Mouse (Mus musculus) midbrain, embryonic 11.5 days (tissue): ENCODE data around the gene Poc1b. TPM values are rescaled to one million over a fixed set of nuclear protein-coding genes. Genes with fewer than 3 reads are reported as not detected.

Experiments used
- ATAC-seq: fragments of 200-750 bp; cut with Nextera tagmentation; 2 replicates; pipeline ENCODE4 v1.8.0; 2017; ENCODE audit warnings: moderate TSS enrichment, moderate library complexity; ENCODE audit not compliant: low FRiP score
- DNase-seq: peaks from one replicate; pipeline ENCODE4 v3.0.0; 2015; ENCODE audit warnings: low spot score; ENCODE audit errors: missing footprints
- H3K27ac ChIP-seq: fragments of 300-500 bp; sonication (generic); 2 replicates; pipeline ENCODE4 v1.5.1; 2014; ENCODE audit warnings: low read depth, low read length
- H3K27me3 ChIP-seq: fragments of 300-500 bp; sonication (generic); 2 replicates; pipeline ENCODE4 v1.6.1; 2014; ENCODE audit warnings: mild to moderate bottlenecking, low read length, moderate library complexity, mixed read lengths; ENCODE audit not compliant: control insufficient read depth, insufficient read depth
- H3K36me3 ChIP-seq: fragments of 300-500 bp; sonication (generic); 2 replicates; pipeline ENCODE4 v1.6.1; 2014; ENCODE audit warnings: mild to moderate bottlenecking, low read length, moderate library complexity, mixed read lengths; ENCODE audit not compliant: control insufficient read depth, insufficient read depth
- H3K4me1 ChIP-seq: fragments of 300-500 bp; sonication (generic); 2 replicates; pipeline ENCODE4 v1.6.1; 2014; ENCODE audit warnings: low read length; ENCODE audit not compliant: control insufficient read depth, insufficient read depth
- H3K4me2 ChIP-seq: fragments of 300-500 bp; sonication (generic); 2 replicates; pipeline ENCODE4 v1.6.1; 2014; ENCODE audit warnings: mild to moderate bottlenecking, moderate library complexity
- H3K4me3 ChIP-seq: fragments of 300-500 bp; sonication (generic); 2 replicates; pipeline ENCODE4 v1.5.1; 2014; ENCODE audit warnings: low read depth, low read length
- H3K9ac ChIP-seq: fragments of 300-500 bp; sonication (generic); 2 replicates; pipeline ENCODE4 v1.6.1; 2014; ENCODE audit warnings: low read length
- H3K9me3 ChIP-seq: fragments of 300-500 bp; sonication (generic); 2 replicates; pipeline ENCODE4 v1.6.1; 2016; ENCODE audit warnings: low read length; ENCODE audit not compliant: control insufficient read depth
- WGBS: fragments of 180-500 bp; shearing (Covaris S2); extraction: QIAGEN DNeasy Blood & Tissue Kit; methylation state at CpG from one replicate; pipeline ENCODE4 v1.1.7; 2014; 5-methylcytosine and 5-hydroxymethylcytosine counted together
- polyA plus RNA-seq: library from polyadenylated mRNA; unstranded; fragments of >200 nt; fragmentation: Nextera tagmentation; extraction: Ambion mirVana; gene quantifications from 2 replicates; pipeline ENCODE4 v1.2.1, GENCODE M21; 2014

Gene Poc1b
- polyA plus RNA-seq, 1 experiment from 2014 or later = 37.2 TPM

GRCm38 (mm10) chr10:99107964-99108363 is 1.1 kb downstream of the Poc1b start, which contains the start of gene Galnt4:
TSS of gene Galnt4 (plus strand) at chr10:99108159.
- peak within 1 kb of the TSS; percentile 92 for H3K9ac ChIP-seq
- DNase-seq (peak; percentile 94), ATAC-seq (peak; percentile 80)
- WGBS = 1% methylated on average over 22 of the region's 22 CpGs
- H3K36me3 ChIP-seq = peaks cover 4% of the 10 kb centered on the region; the same call in 1 of the 2 replicates
- H3K4me2 ChIP-seq = peak within 1 kb of the TSS; percentile 96
- H3K4me3 ChIP-seq = peak within 1 kb of the TSS; percentile 87
- no peaks in the 10 kb centered on the region for H3K9me3 ChIP-seq
- H3K27ac ChIP-seq = peak within 1 kb of the TSS; percentile 77
- peaks cover 12% of the 10 kb centered on the region for H3K4me1 ChIP-seq
- H3K27me3 ChIP-seq = no peaks in the 10 kb centered on the region

DNA sequence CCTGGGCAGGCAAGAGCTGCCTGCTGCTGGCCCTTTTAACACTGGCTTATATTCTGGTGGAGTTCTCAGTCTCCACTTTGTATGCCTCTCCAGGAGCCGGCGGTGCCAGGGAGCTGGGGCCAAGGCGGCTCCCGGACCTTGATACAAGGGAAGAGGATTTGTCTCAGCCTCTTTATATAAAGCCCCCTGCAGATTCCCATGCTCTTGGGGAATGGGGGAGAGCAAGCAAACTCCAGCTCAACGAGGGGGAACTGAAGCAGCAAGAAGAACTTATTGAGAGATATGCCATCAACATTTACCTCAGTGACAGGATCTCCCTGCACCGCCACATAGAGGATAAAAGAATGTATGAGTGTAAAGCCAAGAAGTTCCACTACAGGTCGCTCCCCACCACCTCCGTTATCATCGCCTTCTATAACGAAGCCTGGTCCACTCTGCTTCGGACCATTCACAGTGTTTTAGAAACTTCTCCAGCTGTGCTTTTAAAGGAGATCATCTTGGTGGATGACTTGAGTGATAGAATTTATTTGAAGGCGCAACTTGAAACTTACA is 1.7 kb downstream of the Poc1b start:
- H3K27ac ChIP-seq = no peak overlapping the region
- WGBS = 33% methylated on average over 12 of the region's 12 CpGs
- ATAC-seq (no peak; the same call in none of the 2 replicates), DNase-seq (peak; percentile 86)
- H3K36me3 ChIP-seq = peaks cover 4% of the 10 kb centered on the region; the same call in 1 of the 2 replicates
- H3K4me1 ChIP-seq = peaks cover 12% of the 10 kb centered on the region
- H3K9me3 ChIP-seq = no peaks in the 10 kb centered on the region
- H3K4me2 ChIP-seq = peak overlapping the region; percentile 96
- H3K4me3 ChIP-seq = peak overlapping the region; percentile 87
- H3K27me3 ChIP-seq = no peaks in the 10 kb centered on the region
- peak overlapping the region; percentile 92 for H3K9ac ChIP-seq

DNA sequence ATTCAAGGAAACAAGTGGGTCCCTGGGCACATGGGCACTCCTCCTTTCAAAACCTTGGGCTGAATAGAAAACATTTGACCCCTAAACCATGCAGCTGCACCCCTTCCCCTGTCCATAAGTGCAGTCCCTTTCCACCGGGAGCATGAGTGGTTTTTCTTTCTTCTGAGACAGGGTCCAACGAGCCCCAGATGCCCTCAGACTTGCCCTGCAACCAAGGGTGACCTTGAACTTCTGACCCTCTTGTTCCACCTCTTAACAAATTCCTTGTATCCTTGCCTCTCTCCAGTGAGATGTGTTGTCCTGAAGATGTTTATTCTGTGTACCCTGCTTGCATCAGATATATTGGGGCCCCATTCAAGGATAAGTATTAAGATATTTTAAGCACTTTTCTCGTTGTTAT is 6.7 kb downstream of the Poc1b start:
- H3K4me1 ChIP-seq = peaks cover 4% of the 10 kb centered on the region
- H3K9me3 ChIP-seq = no peaks in the 10 kb centered on the region
- H3K36me3 ChIP-seq = peaks cover 4% of the 10 kb centered on the region; the same call in 1 of the 2 replicates
- whole genome bisulfite sequencing = 63% methylated on average over 3 of the region's 3 CpGs
- no peaks in the 10 kb centered on the region for H3K27me3 ChIP-seq
- no peak overlapping the region for H3K4me3 ChIP-seq
- no peak overlapping the region for H3K27ac ChIP-seq
- ATAC-seq = no peak
- no peak overlapping the region for H3K4me2 ChIP-seq
- DNase-seq = no peak
- no peak overlapping the region for H3K9ac ChIP-seq

GRCm38 (mm10) chr10:99114295-99114694 is 7.5 kb downstream of the Poc1b start:
- H3K27ac ChIP-seq = no peak overlapping the region
- DNase-seq (no peak), ATAC-seq (no peak)
- 0 out of 2 replicates have a peak, but pooled peaks cover 2% of the 10 kb centered on the region for H3K4me1 ChIP-seq
- no peaks in the 10 kb centered on the region for H3K9me3 ChIP-seq
- peaks cover 4% of the 10 kb centered on the region; the same call in 1 of the 2 replicates for H3K36me3 ChIP-seq
- WGBS = 86% methylated on average over 8 of the region's 8 CpGs
- H3K9ac ChIP-seq = no peak overlapping the region
- no peak overlapping the region for H3K4me2 ChIP-seq
- no peaks in the 10 kb centered on the region for H3K27me3 ChIP-seq
- H3K4me3 ChIP-seq = no peak overlapping the region

GRCm38 (mm10) chr10:99115471-99116236 is 8.8 kb downstream of the Poc1b start:
- Histone ChIP-seq H3K27ac (no peak overlapping the region), H3K4me2 (no peak overlapping the region), H3K9me3 (no peaks in the 10 kb centered on the region), H3K4me3 (no peak overlapping the region), H3K36me3 (0 out of 2 replicates have a peak, but pooled peaks cover 4% of the 10 kb centered on the region), H3K27me3 (no peaks in the 10 kb centered on the region), H3K4me1 (0 out of 2 replicates have a peak, but pooled peaks cover 2% of the 10 kb centered on the region), H3K9ac (no peak overlapping the region)
- DNase-seq = no peak
- WGBS = 58% methylated on average over 18 of the region's 18 CpGs
- no peak for ATAC-seq

GRCm38 (mm10) chr10:99116237-99116632 is 9.4 kb downstream of the Poc1b start:
- H3K9ac ChIP-seq = no peak overlapping the region
- H3K27me3 ChIP-seq = no peaks in the 10 kb centered on the region
- no peaks in the 10 kb centered on the region for H3K36me3 ChIP-seq
- ATAC-seq = no peak
- 0 out of 2 replicates have a peak, but pooled peaks cover 2% of the 10 kb centered on the region for H3K4me1 ChIP-seq
- H3K4me3 ChIP-seq = no peak overlapping the region
- H3K27ac ChIP-seq = no peak overlapping the region
- H3K9me3 ChIP-seq = no peaks in the 10 kb centered on the region
- H3K4me2 ChIP-seq = no peak overlapping the region
- WGBS = 74% methylated on average over 8 of the region's 8 CpGs
- no peak for DNase-seq

DNA sequence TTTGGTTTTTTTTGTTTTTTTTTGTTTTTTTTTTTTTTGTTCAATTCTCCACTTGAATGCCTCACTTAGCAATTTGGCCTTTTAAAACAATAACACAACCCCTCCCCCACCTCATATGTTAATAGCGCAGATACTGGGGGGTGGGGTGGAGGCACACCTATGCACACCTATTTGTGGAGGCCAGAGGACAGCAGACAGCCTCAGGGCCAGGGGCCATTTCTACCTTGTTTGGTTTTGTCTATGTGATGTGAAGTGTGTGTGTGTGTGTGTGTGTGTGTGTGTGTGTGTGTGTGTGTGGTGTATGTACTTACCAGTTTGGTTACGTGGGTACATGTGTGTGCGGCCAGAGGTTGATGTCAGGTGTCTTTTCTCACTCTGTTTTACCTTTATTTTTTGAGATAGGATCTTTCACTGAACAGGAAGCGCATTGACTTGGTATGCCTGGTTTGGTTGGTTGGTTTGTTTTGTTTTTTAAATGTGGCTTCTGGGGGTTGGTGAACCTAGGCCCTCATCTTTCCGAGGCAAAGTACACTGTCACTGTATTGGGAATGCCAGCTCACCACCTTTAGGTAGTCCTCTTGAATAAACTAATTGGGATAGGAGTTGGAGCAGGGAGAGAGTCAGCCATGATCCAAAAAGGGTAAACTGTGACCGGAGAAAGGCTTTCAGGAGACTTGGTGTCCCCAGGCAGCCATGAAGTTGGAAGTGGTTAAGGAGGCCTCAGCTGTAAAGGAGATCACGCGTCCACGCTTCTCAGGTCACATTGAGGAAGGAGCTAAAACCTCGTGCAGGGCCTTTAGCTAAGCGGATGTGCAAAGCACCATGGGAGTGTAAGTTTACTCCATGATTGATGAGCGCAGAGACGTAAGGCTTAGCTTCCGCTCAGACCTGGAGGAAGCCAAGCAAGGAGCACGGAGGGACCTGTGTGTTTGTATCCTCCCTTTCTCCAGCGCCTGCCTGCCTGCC is 10.1 kb downstream of the Poc1b start:
- Histone ChIP-seq H3K36me3 (no peaks in the 10 kb centered on the region), H3K9me3 (no peaks in the 10 kb centered on the region), H3K27me3 (no peaks in the 10 kb centered on the region), H3K4me1 (0 out of 2 replicates have a peak, but pooled peaks cover 2% of the 10 kb centered on the region), H3K9ac (no peak overlapping the region), H3K27ac (no peak overlapping the region), H3K4me3 (no peak overlapping the region), H3K4me2 (no peak overlapping the region)
- whole genome bisulfite sequencing = 89% methylated on average over 16 of the region's 16 CpGs
- no peak for DNase-seq
- ATAC-seq = no peak

GRCm38 (mm10) chr10:99117876-99118275 is 11.0 kb downstream of the Poc1b start:
- 89% methylated on average over 10 of the region's 10 CpGs for WGBS
- H3K4me3 ChIP-seq = no peak overlapping the region
- ATAC-seq (no peak), DNase-seq (no peak)
- H3K4me1 ChIP-seq = 0 out of 2 replicates have a peak, but pooled peaks cover 2% of the 10 kb centered on the region
- no peaks in the 10 kb centered on the region for H3K9me3 ChIP-seq
- no peaks in the 10 kb centered on the region for H3K27me3 ChIP-seq
- H3K27ac ChIP-seq = no peak overlapping the region
- H3K9ac ChIP-seq = no peak overlapping the region
- H3K36me3 ChIP-seq = no peaks in the 10 kb centered on the region
- no peak overlapping the region for H3K4me2 ChIP-seq
